Mouse (Mus musculus): Measurements from ENCODE around the gene Camsap2. TPM values are rescaled to one million over a fixed set of nuclear protein-coding genes. Genes with fewer than 3 reads are reported as not detected.

Gene Camsap2
- polyA plus RNA-seq, 1 experiment from 2014 or later, result 23.7 TPM

Other genes with a start within 250 kb of the Camsap2 start
- 6.9 and 8.0 TPM in 2 replicates for gene Kif21b, start 214.7 kb downstream of the Camsap2 start, polyA plus RNA-seq (2014; fragmentation: Nextera tagmentation; extraction: Ambion mirVana)
- 0.54 TPM in 1 of 2 replicates, not detected in the other for gene Mroh3, start 133.3 kb downstream of the Camsap2 start, polyA plus RNA-seq (2014; fragmentation: Nextera tagmentation; extraction: Ambion mirVana)
- 15.7 and 20.4 TPM in 2 replicates for gene Inava, start 111.8 kb downstream of the Camsap2 start, polyA plus RNA-seq (2014; fragmentation: Nextera tagmentation; extraction: Ambion mirVana)
- not detected in 2 replicates for gene Gpr25, start 85.2 kb downstream of the Camsap2 start, polyA plus RNA-seq (2014; fragmentation: Nextera tagmentation; extraction: Ambion mirVana)
- 19.9 and 21.0 TPM in 2 replicates for gene Ddx59, start 69.2 kb upstream of the Camsap2 start, polyA plus RNA-seq (2014; fragmentation: Nextera tagmentation; extraction: Ambion mirVana)
- 8.9 and 9.3 TPM in 2 replicates for gene Kif14, start 120.2 kb upstream of the Camsap2 start, polyA plus RNA-seq (2014; fragmentation: Nextera tagmentation; extraction: Ambion mirVana)

Data from embryonic facial prominence, embryonic 11.5 days (tissue).